Mouse (Mus musculus) T-helper 17 cell (primary cell): ENCODE measurements at regions not wholly inside any gene's neighbourhood (a gene's known extent, or its start where the extent isn't known, plus 50 kb on each side); places are given as distances from the start of the nearest gene placed in this dataset.

Experiments used
- in situ Hi-C, 2 experiments: fragments of 300-600 bp; cut with MboI, MseI; formaldehyde crosslinking; loops; 1 replicate in 1 of 2; 2 replicates in 1 of 2; pipeline ENCODE4 v1.15.1; 2025; ENCODE audit warnings: high pct_unique_total_duplicates in 2 of 2

GRCm38 (mm10) chr12:92152922-92153235 is 303.9 kb upstream of the Sel1l start:
- in situ Hi-C loops, result no loop called here

- in situ Hi-C loops, result no loop called here
These were observed 303.3 kb upstream of the Sel1l start for GRCm38 (mm10) chr12:92152043-92152921.

- in situ Hi-C loops, result no loop called here
These were observed 288.6 kb upstream of the Sel1l start for GRCm38 (mm10) chr12:92137539-92137938.

- in situ Hi-C loops, result loop anchor here in 1 of 2 experiments (10.0 kb wide), 1 partner anchor 1847 kb away; no protein-coding TSS in a partner anchor
These were observed 278.7 kb upstream of the Sel1l start for GRCm38 (mm10) chr12:92127648-92128047.

- in situ Hi-C loops, result loop anchor here in 1 of 2 experiments (10.0 kb wide), 1 partner anchor 1855 kb away; no protein-coding TSS in a partner anchor
These were observed 271.3 kb upstream of the Sel1l start for GRCm38 (mm10) chr12:92120164-92120815.

DNA sequence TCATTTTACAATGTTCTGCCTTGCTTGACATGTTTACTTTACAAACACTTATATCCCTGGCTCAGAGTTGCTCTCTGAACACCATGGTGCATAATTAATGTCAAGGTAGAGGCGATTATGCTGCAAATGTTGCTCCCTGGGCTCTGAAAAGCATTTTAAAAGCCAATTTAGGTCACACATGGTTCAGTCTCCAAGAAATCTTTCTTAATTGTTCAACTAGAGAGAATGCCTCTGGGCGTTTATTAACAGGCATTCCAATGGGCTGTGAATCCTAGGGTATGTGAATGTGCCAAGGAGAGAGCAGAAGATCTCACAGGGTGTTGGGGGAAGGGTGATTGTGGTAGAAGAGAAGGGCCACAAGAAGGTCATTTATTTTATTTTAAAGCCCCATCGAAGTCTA is 260.7 kb upstream of the Sel1l start:
- in situ Hi-C loops, result loop anchor here in 1 of 2 experiments (5.0 kb wide), 1 partner anchor 1797 kb away; no protein-coding TSS in a partner anchor

GRCm38 (mm10) chr12:92100080-92100479 is 251.1 kb upstream of the Sel1l start:
- in situ Hi-C loops, result no loop called here

- in situ Hi-C loops, result no loop called here
These were observed 243.9 kb upstream of the Sel1l start for GRCm38 (mm10) chr12:92092794-92093365.

DNA sequence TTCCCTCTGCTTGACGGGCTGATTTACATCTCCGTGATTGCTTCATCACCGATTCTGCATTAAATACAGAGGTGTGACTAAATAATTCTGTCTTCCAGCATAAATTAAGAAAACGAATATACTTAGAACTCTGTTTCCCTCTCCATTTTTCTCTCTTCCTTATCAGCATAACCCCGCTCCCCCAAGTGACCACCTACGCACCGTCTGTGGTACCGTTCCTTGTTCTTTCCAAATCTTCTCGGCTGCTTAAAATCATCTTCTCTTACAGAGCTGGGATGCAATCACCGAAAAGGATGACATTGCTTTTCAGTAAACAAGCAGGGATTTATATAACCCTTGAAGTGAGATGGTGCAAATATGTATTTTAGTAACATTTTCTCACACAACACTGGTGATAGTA is 224.3 kb upstream of the Sel1l start:
- in situ Hi-C loops, result no loop called here

GRCm38 (mm10) chr12:92062731-92063130 is 213.8 kb upstream of the Sel1l start:
- in situ Hi-C loops, result no loop called here

GRCm38 (mm10) chr12:92040481-92040880 is 191.5 kb upstream of the Sel1l start:
- in situ Hi-C loops, result no loop called here

DNA sequence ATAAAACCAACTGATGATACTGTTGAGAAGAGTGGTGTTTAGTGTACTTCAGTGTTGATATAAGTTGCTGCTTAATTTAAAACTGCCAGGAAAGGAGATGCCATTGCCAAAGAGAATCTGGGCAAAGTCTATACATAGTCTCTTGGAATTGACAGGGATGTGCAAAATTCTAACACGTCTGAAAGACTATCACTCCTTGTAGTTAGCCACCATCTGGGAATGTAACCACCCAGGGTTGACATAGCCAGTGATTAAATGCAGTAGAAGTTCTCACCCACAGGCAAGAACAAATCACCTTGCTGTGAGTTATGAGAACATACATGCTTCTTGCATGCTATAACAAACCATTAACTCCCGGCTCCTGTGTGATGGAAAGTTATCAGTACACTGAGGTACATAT is 180.2 kb upstream of the Sel1l start:
- in situ Hi-C loops, result no loop called here

DNA sequence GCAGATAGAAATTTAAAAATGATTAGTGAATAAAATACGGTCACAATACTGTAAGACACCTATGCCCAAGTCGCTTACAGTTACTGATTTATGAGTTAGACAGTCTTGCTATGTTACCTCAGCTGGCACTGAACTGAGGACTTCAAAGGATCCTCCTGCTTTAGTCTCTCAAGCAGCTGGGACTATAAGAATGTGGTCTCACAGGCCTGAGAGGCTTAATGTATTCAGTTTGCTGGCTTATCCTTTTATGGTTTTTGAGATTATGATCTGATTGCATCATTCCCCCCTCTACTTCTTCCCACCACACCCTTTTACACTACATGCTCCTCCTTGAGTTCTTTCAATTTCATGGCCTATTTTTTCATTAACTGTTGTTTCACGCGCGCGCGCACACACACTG is 179.4 kb upstream of the Sel1l start:
- in situ Hi-C loops, result no loop called here

DNA sequence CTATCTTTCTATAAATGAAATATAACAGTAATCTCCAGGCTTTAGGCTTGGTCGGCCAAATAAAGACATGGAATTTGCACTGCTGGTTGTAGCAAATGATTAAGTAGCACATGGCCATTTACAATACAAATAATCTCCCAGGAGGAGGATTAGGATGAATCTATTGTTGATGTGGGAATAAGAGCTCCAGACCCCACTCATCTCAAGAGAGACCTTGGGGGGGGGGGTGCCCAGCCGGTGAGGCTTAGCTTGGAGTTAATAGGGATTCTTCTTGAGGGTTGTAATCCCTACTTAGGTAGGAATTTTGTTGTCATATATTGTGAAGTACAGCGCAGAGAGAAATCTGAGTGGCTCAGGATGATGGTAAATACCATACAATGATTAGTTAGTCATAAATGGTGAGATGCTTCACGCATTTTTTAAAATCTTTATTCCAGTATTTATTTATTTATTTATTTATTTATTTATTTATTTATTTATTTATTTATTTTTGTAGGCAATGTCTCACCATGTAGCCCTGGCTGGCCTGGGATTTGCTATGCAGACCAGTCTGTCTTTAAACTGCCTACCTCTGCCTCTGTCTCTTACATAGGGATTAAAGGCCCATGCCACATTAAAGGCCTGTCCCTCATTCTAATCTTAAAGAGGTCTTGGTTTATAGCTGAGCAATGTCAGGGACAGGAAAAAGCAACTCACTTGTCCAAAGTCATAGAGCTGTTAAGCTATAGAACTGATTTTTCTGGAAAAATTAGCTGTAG is 175.7 kb upstream of the Sel1l start:
- in situ Hi-C loops, result no loop called here

- in situ Hi-C loops, result loop anchor here in 1 of 2 experiments (10.0 kb wide), 1 partner anchor 1505 kb away; no protein-coding TSS in a partner anchor
These were observed 170.8 kb upstream of the Sel1l start for GRCm38 (mm10) chr12:92019593-92020224.

DNA sequence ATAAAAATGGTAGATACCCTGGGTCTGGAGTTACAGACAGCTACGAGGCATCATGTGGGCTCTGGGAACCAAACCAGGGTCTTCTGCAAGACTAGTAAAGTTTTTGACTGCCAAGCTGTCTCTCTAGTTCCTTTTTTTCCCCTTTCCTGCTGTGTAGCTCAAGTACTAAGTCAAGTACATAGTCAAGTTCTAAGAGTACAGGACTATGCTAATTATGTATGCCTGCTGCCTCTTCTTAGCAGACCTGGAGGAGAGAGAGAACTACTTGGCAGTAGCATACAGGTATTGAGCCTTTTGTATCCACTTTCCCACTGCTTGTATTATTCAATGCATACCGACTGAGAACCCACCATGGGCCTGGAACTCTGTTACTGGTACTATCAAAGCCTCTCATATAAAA is 166.4 kb upstream of the Sel1l start:
- in situ Hi-C loops, result loop anchor here in 1 of 2 experiments (10.0 kb wide), 1 partner anchor 1509 kb away; no protein-coding TSS in a partner anchor

GRCm38 (mm10) chr12:92013979-92014378 is 165.0 kb upstream of the Sel1l start:
- in situ Hi-C loops, result loop anchor here in 1 of 2 experiments (10.0 kb wide), 1 partner anchor 1511 kb away; no protein-coding TSS in a partner anchor

DNA sequence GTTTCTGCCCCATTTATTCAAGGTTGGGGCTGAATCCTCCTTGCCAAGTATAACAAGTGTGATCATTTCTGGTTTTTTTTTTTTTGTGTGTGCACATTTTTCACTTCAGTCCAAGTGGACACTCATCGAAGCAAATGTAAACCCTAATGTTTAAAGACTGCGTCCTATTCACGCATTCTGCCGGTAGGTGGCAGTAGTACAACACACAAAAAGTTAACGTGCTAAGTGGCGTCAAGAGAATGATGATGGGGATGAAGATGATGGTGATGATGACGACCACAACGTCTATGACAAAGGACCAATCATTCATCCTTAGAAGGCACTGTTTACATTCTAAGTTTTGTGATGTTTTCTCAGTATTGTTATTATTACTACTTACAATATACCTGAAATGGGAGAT is 164.3 kb upstream of the Sel1l start:
- in situ Hi-C loops, result loop anchor here in 1 of 2 experiments (10.0 kb wide), 1 partner anchor 1512 kb away; no protein-coding TSS in a partner anchor

DNA sequence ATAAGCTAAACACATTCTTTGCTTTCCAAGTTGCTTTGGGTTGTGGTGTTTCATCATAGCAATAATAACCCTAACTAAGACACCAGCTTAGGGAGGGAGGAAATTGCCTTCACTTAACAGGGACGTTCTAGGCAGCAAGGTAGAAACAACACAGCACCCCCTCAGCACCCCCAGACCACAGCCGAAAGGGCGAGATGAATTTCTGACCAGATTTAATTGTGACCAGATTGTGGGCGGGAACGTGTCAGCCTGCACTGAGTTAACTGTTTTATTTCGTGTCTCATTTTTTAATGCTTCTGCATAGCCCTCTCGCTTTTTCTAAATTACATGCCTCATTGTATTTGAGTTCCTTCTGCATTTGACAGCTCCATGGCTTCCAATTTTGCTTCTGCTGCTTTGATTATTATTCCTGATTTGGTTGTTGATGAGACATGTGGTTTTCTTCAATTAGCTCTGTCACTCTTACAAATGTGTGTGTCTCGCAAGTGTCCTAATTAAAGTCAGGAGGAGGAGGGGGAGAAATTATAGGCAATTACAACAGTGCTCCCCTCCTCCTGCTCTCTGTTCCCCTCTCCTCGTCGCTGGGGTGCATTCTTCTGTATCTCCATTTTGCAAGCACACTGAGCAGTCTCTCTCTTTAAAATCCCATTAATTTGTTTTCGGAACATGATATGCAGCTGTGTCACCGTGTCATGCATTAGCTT is 155.6 kb upstream of the Sel1l start:
- in situ Hi-C loops, result no loop called here

DNA sequence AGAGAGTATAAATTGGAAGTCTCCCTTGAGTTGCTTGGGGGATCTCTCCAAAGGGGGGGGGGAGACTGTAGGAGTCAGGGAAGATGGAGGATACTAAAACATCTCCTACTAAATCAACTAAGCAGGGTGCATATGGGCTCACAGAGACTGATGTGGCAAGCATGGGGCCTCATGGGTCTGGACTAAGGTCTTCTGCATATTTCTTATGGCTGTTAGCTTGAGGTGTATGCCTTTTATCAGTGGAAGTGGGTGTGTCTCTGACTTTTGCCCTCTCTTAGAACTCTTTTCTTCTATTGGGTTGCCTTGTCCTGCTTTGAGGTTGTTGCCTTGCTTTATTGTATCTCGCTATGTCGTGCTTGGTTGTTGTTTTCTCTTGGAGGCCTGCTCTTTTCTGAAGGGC is 150.1 kb upstream of the Sel1l start:
- in situ Hi-C loops, result no loop called here
